Mouse (Mus musculus) urinary bladder, postnatal 14 days (tissue): ENCODE measurements around the gene Habp4.

Source experiments
- DNase-seq: peaks from one replicate; pipeline ENCODE4 v3.0.0; 2021; ENCODE audit warnings: low spot score

Habp4 gene

DNA sequence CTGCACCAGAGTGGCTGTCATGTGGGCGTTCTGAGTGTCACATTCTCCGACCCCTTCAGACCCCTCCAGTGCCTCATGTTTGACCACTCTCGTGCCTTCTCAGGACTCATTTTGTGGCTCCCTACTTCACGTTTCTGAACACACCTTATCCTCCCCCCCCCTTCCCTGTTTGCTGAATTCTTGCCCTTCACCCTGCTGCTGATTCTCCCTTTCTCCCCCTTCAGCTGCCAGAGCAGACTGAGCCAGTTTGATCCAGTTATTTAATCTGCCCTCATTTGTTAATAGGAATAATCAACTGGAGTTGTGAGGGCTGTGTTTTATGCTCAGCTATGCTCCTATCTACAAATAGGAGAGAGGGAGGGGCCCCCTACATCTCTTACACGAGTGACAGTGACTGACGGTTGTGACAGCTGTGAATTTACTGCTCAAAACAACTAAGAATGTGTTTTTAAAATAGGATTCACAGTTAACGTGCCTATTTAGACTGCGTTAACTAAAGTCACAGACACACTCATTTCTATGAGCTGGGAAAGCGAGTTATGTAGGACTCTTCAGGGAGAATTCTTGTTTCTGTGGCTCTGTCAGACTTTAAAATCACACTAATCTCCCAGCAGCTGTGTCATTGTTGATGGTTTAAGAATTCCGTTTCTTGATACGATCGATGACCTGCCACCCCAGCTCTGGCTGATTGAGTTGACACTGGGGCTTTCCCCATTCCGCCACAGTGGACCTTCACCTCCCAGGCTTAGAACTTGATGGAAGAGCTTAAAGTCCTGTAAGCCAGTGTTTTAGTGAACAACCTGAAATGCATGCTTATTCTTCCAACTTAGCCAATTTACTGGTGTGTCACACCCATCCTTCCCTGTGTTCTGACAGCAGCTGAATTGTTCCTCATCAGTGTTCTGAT is 17.4 kb downstream of the Habp4 start:
- DNase-seq = no peak

DNA sequence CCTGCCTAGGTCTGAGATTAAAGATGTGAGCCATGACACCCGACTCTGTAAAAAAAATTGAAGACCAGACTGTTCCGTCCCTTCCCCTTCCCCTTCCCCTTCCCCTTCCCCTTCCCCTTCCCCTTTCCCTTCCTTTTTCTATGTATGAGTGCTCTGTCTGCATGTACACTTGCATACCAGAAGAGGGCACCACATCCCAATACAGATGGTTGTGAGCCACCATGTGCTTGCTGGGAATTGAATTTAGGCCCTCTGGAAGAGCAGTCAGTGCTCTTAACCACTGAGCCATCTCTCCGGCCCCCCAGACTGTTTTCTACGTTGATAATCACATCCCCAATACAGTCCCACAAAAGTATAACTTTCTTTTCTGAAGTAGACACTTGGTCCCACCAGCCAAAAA is 18.7 kb downstream of the Habp4 start:
- no peak for DNase-seq

DNA sequence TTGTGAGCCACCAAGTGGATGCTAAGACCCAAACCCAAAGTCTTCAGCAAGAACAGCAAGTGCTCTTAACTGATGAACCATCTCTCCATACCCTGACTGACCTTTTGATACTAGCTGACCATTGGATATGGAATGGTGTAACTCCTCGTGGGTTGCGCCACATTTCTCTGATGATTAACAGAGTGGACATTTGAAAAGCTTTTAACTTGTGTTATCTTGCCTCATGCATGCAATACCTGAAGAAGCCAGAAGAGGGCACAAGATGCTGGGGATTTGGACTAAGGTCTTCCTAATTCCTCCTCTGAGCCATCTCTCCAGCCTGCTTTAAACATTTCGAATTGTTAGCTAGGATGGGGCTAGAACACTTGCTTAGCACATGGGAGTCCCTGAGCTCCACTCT is 19.3 kb downstream of the Habp4 start:
- peak; percentile 69 for DNase-seq

DNA sequence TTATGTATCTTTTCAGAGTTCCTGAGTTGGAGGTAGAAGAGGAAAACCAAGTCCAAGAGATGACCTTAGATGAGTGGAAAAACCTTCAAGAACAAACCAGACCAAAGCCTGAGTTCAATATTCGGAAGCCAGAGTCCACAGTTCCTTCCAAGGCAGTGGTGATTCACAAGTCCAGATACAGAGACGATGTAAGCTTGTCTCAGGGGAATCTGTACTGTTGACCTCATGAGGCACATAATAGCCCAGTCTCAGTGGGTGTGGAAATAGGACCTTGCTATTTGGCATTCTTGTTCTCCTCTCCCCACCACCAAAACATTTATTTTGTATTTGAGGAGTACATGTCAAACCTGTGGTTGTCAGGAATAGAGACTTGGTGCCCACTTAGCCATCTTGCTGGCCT is 20.5 kb downstream of the Habp4 start:
- DNase-seq = no peak

DNA sequence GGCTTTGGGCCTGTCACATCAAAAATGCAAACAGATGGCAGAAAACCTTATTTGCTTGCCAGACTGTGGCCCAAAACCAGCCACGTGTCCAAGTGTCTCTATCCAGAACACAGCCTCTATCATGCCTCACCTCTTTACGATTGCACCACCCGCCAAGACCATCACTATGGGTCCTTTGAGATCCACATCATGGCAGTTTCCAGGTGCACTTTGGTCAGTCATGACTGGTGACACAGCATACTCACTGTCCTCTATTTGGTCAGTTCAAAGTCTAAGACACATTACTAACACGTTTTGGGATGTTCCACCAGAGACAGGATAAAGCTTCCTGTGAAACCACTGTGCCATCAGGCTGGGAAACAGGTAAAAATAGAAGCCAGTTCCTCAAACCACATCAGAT is 22.0 kb downstream of the Habp4 start:
- DNase-seq = no peak

DNA sequence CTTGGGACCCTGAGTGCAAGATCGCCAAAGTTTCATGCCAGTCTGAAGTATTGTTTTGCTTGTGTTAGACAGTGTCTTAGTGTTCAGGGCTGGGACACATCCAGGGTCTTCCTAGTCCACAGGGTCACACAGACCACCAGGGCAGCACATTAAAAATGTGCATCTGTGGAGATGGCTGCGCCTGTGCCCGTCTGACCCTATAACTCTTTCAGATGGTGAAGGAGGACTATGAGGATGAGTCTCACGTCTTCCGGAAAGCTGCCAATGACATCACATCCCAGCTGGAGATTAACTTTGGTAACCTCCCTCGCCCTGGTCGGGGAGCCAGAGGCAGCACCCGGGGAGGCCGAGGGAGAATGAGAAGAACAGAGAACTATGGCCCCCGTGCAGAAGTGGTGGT is 22.7 kb downstream of the Habp4 start:
- no peak for DNase-seq

DNA sequence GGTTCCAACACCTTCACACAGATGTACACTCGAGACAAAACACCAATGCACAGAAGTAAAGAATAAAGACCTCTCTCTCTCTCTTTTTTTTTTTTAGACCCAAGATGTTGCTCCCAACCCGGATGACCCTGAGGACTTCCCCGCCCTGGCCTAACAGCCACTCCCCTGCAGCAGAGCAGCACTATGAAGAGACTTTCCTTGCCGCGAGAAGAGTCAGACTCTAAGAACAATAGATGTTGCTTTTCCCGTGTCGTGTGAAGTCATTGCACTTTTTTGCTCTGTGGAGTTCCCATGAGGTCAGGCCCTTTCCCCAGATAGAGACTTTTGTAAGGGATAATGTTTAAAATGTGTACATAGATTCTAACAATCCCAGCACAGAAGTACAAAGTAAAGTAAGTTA is 23.6 kb downstream of the Habp4 start:
- DNase-seq = no peak

DNA sequence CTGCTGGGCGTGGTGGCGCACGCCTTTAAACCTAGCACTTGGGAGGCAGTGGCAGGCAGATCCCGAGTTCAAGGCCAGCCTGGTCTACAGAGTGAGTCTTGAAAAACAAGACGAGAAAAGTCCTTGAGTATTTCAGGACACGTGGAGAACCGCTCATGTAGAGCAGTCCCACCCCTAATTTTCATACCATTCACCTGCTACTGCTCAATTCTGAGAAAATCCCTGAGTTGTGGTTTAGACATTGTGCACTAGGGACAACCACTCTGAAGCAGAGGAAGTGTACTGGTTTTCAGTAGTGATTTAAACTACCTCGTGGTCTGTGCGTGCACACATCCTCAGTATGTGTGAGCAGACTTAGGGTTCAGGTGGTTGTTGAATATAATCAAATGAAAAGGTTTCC is 24.0 kb downstream of the Habp4 start:
- no peak for DNase-seq

DNA sequence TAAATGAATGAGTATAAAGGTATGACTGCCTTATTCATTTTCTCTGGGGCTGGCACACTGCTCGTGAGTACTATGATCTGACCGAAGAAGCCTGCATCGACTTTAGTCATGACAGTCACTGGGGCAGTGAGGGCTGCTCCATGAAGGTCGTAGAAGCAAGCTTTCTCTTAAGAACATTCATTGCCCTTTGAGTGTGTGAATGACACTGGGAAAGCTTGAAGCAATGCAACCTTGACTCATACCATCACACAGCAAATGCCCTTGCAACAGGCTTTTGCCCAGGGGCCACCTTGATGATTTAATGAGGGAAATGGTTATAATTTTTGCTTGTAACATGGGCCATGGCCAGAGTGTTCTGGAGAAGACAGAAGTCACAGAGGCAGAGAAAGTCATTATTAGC is 24.9 kb downstream of the Habp4 start:
- no peak for DNase-seq

DNA sequence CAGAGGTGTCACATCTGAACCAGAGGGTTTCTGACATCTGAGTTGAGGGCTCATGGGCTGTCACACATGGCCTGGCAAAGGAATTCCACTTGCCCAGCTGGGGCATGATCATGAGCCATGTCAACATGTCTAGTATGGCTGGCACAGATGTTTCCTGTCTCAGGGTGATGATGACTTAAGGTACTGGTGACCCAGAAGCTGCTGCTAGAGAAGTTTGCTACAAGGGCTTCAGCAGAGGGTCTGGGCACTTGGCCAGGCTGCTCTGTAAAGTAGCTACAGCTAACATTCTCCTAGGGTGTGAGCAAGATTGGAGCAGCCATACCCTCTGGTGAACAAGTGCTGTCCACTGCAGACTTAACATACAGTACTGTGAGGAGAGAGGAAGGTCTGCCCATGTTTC is 25.4 kb downstream of the Habp4 start:
- DNase-seq = no peak

DNA sequence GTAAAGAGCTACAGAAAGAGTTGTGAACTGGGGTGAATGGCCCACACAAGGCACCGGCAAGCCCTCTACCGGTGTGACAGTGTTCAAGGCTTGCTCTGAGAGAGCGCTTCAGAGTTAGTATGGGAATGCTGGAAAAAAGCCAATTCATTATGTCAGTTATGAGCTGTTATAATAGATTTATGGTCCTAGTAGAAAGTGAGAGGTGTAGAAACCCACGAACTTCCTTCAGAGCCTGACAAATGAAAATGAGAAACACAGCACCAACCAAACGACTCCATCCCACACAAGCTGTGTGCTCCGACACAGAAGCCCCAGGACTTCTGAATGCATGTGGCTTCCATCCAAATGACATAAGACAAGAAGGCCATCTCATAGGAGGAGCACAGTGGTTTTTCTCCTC is 36.3 kb downstream of the Habp4 start:
- no peak for DNase-seq

DNA sequence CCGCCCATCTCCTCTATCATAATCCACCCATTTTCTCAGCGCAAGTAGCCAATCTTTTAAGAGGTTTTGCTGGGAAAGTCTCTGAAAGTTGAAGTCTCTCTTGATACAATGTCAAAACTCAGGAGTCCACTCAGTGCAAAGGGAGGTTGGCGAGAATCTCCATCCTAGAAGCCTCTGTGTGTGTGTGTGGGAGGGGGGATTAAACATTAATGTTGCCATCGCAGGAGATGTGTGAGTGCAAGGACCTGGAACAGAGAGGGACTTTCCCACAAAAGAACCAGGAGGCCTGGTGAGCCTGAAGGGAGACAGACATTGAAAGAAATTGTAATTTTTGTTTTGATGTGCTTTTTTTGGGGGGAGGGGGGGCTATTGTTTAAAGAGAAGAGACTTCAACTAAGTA is 36.7 kb downstream of the Habp4 start:
- no peak for DNase-seq

DNA sequence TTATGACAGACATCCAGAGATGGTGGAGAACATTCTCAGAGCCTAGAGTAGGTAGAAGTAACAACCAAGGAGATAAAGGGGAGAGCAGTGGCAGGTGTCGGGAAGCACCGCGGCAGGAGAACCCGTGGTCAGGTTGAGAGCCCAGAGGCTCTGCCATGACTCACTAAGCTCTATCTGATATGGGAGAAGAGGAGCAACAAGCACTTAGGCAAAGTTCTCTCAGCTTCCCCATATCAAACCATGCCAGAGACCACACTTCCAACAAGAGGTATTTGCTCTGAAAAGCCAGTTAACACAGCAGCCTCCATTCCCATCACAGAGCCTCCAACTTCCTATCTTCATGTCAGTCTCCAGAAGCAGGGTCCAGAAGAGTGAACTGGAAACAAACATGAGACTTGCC is 39.3 kb downstream of the Habp4 start:
- DNase-seq = no peak

DNA sequence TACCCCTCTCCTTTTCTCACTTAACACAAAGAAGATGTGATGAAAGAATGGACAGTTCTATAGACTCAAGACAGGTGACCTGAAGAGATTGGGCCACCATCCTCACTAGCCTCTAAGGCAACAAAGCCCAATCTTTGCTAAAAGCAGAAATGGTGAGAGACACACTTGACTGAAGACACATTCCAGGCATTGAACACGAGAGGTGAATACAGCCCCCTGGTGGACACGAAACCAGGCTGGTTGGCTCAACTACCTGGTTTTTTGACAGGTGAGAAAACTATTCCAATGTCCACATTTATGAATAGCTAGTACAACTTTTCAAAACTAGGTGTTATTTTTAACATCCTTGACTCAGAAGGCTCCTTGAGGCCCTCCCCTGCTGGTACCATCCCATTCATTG is 43.1 kb downstream of the Habp4 start:
- peak; percentile 36 for DNase-seq

DNA sequence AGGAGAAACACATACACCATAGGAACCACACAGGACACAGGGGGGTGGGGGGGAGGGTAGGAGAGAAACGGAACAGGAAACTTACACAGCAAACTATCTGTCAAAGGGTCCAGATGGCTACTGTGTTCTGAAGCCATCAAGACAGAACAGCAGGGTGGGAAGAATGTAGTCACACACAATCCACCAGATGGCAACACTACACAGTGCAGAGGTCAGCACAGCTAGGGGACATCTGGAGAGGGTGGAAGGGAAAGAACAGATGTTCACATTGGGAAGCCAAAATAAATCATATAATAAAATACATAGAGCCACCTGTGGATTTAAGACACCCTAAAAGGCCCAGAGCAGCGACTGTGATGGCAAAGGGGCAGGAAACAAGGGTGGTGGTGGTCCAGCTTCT is 43.6 kb downstream of the Habp4 start:
- no peak for DNase-seq

DNA sequence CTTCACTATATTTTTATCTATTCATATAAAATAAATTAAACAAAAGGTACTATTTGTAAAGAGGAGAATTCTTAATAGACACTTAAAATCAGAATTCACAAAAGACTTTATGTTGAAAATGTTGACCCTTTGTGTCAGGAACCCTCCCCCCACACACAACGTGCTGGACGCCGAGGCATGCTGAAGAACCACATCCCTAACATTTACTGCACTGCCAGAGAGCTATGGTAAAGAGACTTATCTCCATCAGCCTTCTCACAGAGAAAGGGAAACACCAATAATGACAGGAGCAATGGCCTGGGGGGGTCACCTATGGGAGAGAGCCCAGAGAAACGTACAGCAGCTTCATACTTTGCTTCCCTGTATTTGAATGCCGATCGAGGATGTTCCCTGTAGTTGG is 46.5 kb downstream of the Habp4 start:
- no peak for DNase-seq

DNA sequence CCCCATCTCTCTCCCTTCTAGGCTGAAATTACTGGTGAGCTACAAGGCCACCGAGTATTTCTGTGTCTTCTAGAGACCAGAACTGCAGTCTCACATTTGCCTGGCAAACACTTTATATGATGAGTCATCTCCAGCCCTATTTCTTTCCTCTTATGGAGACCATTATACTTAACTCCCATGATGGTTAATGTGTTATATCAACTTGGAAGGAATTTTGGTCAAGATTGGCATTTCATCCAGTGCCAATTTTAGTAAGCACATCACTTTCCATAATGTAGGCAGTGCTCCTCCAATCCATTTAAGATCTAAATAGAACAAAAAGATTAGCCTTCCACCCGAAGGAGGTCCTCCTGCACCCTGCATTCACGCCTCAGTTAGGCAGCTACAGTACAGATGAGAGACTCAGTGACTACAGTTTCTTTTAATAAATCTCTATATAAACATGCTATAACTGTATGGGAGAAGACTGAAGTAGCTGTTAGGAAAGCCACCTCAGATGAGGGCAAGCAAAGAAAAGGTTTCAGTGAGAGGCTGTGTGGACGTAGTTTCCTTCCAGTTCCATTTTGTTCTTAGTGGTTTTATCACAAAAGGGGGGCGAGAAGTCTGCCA is 50.5 kb downstream of the Habp4 start:
- no peak for DNase-seq

DNA sequence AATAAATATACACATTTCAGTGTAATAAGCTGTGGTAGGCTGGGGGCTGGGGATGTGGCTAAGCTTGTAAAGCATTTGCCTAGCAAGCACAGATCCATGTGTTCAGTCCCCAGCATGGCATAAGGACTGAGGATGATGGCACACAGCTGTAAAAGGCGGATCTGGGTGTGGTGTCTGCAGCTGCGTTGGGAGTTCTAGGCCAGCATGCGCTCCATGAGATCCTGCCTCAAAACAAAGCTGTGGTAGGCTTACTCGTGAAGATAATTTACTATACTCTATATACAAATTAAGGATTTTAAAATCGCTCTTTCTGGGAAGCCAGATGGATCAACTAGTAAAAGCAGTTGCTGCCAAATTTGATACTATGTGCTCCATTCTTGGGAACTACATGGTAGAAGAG is 53.3 kb downstream of the Habp4 start:
- DNase-seq = no peak

DNA sequence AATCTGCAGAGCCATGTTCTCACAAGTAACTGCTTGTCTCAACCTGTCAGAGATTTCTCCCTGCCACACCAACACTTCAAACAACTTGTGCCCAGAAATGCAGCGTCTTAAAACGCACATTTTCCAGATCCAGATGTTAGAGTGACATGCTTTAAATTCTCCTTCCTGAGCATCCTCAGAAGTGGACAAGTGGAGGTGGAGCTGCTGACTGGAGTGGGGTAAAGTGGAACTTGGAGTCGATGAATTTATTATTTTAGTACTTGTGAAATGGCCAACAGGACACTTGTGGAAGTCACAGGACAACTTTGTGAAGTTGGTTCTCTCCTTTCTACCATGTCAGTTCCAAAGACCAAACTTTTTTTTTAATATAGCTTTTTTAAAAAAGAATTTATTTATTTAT is 64.1 kb downstream of the Habp4 start:
- peak; percentile 12 for DNase-seq

DNA sequence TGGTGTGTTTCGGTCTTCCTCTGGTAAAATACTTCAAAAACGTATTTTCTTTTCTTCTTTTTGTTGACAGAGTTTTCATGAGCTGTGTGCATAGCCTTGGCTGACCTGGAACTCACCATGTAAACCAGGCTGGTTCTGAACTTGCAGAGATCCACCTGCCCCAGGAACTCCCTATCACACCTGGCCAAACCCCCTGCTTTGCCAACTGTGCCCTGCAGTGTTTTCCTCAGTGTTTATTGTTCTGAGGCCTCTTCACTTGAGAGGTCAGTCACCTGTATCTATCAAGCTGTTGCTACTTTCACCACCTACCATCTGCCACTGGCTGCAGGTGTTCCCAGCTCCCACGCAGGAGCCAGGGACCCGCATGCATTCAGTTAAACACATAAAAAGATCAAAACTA is 65.1 kb downstream of the Habp4 start:
- DNase-seq = no peak

DNA sequence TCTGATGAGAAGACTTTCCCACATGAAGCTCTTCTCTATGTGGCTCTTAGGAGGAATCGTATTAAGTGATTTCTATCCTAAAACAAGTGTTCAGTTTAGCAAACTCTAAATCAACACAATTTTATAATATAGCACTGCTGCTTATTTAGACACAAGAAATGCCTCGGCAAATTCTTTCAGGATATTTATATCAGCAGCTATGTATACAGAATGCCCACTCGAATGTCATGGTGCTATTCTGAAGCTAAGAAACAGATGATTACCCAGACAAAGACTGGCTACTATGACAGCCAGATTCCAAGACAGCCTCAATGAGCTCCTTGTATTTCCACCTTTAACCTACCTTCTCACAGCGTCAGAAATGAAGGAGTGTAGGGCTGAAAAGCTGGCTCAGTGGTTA is 71.5 kb downstream of the Habp4 start:
- DNase-seq = no peak

DNA sequence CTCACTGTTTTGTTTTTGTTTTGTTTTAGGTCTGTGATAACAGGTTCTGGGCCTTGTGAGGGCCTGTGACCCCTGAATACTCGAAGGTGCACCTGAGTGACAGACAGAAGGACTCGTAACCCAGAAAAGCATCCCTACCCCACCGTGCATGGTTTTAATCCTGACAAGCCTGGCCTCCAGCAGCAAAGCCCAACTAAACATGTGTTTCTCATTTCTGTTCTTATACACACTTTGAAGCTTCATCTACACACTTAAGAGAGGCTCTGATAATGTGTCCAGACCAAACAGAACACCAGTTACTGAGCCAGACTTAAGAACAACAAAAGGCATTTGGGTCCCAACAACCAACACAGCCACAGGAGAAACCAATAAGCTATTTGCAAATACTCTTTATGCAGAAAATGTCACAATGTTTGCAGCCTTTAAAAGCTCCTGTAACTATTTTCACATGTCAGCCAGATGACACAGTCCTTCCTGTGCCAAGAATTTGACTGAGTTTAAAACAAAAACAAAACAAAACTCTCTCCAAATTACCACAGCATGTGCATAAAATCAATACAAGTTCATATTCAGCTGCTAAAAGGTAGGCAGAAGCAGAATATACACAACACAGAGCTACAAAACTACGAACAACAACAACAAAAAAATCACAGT is 73.6 kb downstream of the Habp4 start:
- no peak for DNase-seq

DNA sequence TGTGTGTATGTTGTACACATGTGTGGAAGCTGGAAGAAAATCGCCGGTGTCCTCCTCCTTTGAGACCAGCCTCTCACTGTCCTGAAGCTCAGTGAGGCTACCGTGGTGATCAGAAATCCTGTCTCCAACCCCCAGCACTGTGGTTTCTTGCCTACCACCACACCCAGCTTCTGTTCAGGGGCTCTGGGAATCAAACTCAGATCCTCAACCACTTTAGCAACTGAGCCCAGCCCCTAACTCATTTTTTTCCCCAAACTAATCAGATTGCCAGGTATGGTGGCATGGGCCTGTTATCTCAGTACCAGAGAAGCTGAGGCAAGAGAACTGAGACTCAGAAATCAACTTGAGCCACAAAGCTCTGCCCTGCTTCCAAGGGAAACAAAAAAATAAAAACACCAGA is 74.2 kb downstream of the Habp4 start:
- DNase-seq = no peak
